Mouse (Mus musculus) kidney, postnatal 10 days (tissue): ENCODE data around the gene Hes6.

Source experiments
- DNase-seq: peaks from one replicate; pipeline ENCODE4 v3.0.0; 2021; ENCODE audit warnings: mixed read lengths

The Hes6 gene

GRCm38 (mm10) chr1:91439776-91440175 is 25.9 kb upstream of the Hes6 start:
- no peak for DNase-seq

GRCm38 (mm10) chr1:91437573-91437972 is 23.7 kb upstream of the Hes6 start:
- DNase-seq: no peak

GRCm38 (mm10) chr1:91437083-91437400 is 23.2 kb upstream of the Hes6 start:
- DNase-seq: no peak

GRCm38 (mm10) chr1:91436380-91437082 is 22.7 kb upstream of the Hes6 start:
- peak; percentile 89 for DNase-seq

- no peak for DNase-seq
These were observed 21.8 kb upstream of the Hes6 start for GRCm38 (mm10) chr1:91435606-91436130.

- DNase-seq: no peak
These were observed 21.1 kb upstream of the Hes6 start for GRCm38 (mm10) chr1:91434905-91435304.

GRCm38 (mm10) chr1:91430761-91431160 is 16.9 kb upstream of the Hes6 start:
- no peak for DNase-seq

GRCm38 (mm10) chr1:91429212-91429611 is 15.4 kb upstream of the Hes6 start:
- no peak for DNase-seq

- peak; percentile 95 for DNase-seq
These were observed 14.8 kb upstream of the Hes6 start for GRCm38 (mm10) chr1:91428614-91429013.

- DNase-seq: peak; percentile 4
These were observed 12.6 kb upstream of the Hes6 start for GRCm38 (mm10) chr1:91426397-91426796.

GRCm38 (mm10) chr1:91420601-91421065 is 6.8 kb upstream of the Hes6 start:
- no peak for DNase-seq

- no peak for DNase-seq
These were observed 6.2 kb upstream of the Hes6 start for GRCm38 (mm10) chr1:91419862-91420600.

- DNase-seq: no peak
These were observed 4.2 kb upstream of the Hes6 start for GRCm38 (mm10) chr1:91417991-91418390.

- DNase-seq: no peak
These were observed 1.5 kb upstream of the Hes6 start for GRCm38 (mm10) chr1:91415311-91415710.

GRCm38 (mm10) chr1:91414903-91415302 is 1.1 kb upstream of the Hes6 start:
- peak; percentile 60 for DNase-seq

- DNase-seq: peak; percentile 64
These were observed 321 bp downstream of the Hes6 start for GRCm38 (mm10) chr1:91413536-91413897.

- DNase-seq: peak; percentile 97
These were observed 770 bp downstream of the Hes6 start for GRCm38 (mm10) chr1:91413030-91413506.

- peak; percentile 59 for DNase-seq
These were observed 1.4 kb downstream of the Hes6 start for GRCm38 (mm10) chr1:91412286-91413029.

GRCm38 (mm10) chr1:91411631-91412285 is 2.1 kb downstream of the Hes6 start:
- peak; percentile 23 for DNase-seq

- DNase-seq: no peak
These were observed 6.0 kb downstream of the Hes6 start for GRCm38 (mm10) chr1:91407819-91408218.

- no peak for DNase-seq
These were observed 8.2 kb downstream of the Hes6 start for GRCm38 (mm10) chr1:91405406-91406169.

- DNase-seq: no peak
These were observed 8.9 kb downstream of the Hes6 start for GRCm38 (mm10) chr1:91404976-91405375.
